Mouse (Mus musculus) granulocyte monocyte progenitor cell, adult 5-6 weeks (primary cell): Measurements from ENCODE around the gene Fancg. TPM values are rescaled to one million over a fixed set of nuclear protein-coding genes. Genes with fewer than 3 reads are reported as not detected.

Source experiments
- ATAC-seq: replicated peaks from 2 replicates; pipeline ENCODE4 v1.8.0; 2016; ENCODE audit warnings: mild to moderate bottlenecking, moderate TSS enrichment, inconsistent platforms; ENCODE audit not compliant: poor library complexity, severe bottlenecking
- total RNA-seq, 2 experiments: library from RNA; stranded (forward) in 1 of 2; stranded (reverse) in 1 of 2; fragments of 200-712, 200-1000 nt in 1 of 2; fragments of >200 nt in 1 of 2; fragmentation: Nextera tagmentation in 1 of 2; gene quantifications; 2 replicates each; pipeline ENCODE4 v1.2.3; 2014 to 2017

The Fancg gene
- total RNA-seq, 2 experiments from 2014 or later: 21.8 to 29.0 TPM

DNA sequence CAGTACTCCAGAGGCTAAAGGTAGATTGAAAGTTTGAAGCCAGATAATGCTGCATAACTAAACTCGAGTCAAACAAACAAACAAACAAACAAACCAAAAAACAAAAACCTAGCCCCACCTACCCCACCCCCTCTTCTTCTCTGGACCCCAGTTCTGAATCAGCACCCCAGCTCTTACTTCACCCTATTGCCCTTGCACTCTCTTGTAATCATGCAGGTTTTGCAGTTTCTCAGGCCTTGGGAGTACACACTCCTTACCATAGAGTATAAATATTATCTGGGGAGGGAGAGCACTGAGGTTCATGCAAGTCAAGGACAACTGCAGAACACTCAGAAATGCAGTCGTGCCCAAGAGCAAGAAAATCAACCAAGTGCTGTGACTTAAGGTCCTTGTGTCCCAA lies 9.0 kb downstream of the Fancg start:
- no peak for ATAC-seq

GRCm38 (mm10) chr4:43000141-43000986 lies 9.9 kb downstream of the Fancg start, which contains the start of gene Vcp:
Vcp (minus strand) TSS chr4:43000507.
- ATAC-seq: peak; percentile 93

GRCm38 (mm10) chr4:42999451-43000140 lies 10.7 kb downstream of the Fancg start:
- ATAC-seq: peak; percentile 53

DNA sequence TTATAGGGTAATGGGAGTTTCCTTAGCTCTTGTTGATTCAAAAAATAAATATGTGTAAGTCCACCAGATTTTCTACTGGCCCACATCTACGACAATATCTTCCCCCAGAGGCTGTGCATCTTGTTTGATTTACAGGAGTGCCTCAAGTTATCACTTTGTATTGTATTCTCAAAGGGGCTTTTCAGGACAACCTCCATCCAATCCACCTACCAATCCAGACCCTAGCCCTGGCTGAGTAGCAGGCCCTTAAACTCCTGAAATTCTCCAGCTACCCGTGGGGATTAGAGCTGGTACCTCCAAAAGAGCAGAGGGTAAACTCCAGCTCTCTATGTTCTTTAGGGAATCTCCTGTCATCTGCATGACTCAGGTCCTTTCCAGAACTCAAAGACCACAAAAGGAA lies 12.3 kb downstream of the Fancg start:
- no peak for ATAC-seq

DNA sequence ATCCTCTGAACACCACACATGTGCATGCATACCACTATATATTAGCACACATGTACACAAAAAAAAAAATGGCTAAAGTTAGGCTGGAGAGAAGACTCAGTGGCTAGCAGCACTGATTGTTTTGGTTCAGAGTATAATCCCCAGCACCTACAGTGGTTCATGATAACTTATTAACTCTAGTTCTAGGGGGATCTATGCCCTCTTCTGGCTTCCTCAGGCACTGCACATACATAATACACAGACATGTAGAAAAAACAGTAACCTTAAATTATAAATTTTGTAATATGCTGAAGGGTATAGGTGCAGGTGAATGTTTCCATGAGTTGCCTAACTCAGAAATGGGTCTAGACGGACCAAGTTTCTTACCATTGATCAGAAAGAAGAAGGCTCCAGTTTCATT lies 22.0 kb downstream of the Fancg start:
- ATAC-seq: peak; percentile 33; the same call in 1 of the 2 replicates

DNA sequence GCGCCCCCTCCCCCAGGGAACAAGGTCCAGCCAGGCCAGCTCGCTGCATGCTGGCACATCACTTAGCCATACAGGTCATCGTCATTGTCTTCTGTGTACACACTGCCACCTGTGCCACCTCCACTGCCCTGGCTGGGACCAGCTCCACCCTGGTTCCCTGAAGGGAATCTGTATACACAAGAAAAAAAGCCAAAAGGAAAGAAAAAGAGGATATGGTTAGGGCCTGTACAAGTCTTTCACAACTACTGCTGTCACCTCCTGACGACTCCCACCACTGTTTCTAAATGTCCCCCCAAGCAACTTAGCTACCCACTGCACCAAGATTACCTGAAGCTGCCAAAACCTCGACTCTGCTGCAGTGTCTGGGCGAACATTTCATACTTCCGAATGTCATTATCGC lies 29.8 kb downstream of the Fancg start:
- ATAC-seq: peak; percentile 77

DNA sequence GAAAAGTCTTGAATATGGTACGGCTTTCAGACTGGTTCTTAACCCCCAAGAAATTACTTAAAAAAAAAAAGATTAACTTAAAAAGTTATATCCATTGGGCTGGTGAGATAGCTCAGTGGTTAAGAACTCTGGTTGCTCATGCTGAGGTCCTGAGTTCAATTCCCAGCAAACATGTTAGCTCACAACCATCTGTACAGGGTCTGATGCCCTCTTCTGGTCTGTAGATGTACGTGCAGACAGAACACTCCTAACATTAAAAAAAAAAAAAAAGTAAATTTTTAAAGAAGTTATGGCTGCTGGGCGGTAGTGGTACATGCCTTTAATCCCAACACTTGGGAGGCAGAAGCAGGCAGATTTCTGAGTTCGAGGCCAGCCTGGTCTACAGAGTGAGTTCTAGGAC lies 32.2 kb downstream of the Fancg start:
- 0 out of 2 replicates have a peak, but pooled peaks have one; percentile 36 for ATAC-seq

- ATAC-seq: no peak
These were observed 36.4 kb downstream of the Fancg start for GRCm38 (mm10) chr4:42973868-42974267.

- no peak for ATAC-seq
These were observed 37.4 kb downstream of the Fancg start for GRCm38 (mm10) chr4:42972952-42973351.

DNA sequence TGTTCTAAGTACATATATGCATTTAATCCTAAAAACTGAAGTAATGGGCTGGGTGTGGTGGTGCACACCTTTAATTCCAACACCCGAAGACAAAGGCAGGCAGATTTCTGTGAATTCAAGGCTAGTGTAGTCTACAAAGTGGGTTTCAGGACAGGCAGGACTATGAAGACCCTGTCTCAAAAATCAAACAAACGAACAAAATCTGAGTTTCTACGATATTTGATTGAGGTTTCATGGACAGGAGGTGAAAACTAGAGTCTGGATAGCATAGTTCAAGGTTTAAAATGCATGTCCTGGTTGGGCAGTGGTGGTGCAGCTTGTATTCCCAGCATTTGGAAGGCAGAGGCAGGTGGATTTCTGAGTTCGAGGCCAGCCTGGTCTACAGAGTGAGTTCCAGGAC lies 41.0 kb downstream of the Fancg start, which contains the start of gene 1700022I11Rik:
Gene 1700022I11Rik, plus strand, starts transcription at position 301 of the 400 bp plus-strand sequence.
- no peak for ATAC-seq

- ATAC-seq: peak; percentile 88
These were observed 45.1 kb downstream of the Fancg start for GRCm38 (mm10) chr4:42965039-42965719.

DNA sequence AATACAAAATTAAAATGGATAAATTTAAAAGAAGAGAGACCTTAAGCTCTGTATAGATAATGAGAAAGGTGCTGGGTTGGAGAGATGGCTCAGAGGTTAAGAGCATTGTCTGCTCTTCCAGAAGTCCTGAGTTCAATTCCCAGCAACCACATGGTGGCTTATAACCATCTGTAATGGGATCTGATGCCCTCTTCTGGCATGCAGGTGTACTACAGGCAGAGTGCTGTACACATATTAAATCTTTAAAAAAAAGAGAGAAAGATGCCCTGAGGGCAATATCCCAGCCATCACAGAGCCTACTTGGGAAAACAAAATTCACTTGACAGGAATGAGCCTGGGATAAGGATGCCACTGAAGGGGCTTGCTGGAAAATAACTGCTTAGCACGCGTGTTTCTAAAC lies 46.8 kb downstream of the Fancg start:
- ATAC-seq: no peak

DNA sequence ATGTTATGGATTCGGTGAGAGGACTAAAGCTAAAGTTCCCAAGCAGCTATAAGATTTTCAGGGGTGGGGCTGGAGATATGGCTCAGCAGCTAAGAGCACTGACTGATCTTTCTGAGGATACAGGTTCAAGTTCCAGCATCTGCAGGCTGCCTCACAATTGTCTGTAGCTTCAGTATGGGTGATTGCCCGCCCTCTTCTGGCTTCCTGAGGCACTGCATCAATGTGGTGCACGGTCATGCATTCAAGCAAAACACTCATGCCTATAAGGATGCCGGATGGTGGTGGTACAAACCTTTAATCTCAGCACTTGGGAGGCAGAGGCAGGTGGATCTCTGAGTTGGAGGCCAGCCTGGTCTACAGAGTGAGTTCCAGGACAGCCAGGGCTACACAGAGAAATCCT lies 48.7 kb downstream of the Fancg start:
- peak; percentile 74 for ATAC-seq

- no peak for ATAC-seq
These were observed 50.9 kb downstream of the Fancg start for GRCm38 (mm10) chr4:42959382-42959781.

DNA sequence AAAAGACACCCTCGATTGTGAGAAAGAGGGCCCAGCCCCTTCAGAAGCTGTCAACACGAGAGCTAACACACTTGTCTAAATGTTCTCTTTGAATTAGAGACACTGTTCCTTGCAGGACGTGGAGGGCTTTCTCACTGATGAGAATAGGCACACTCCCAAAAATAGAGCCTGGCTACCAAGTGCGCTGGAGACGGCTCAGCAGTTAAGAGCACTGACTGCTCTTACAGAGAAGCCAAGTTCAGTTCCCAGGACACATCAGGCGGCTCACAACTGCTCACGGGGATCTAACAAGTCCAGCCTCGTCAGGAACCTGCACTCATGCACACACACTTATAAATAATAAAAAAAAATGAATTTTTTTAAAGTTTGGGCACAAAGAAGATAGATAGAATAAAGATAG lies 51.4 kb downstream of the Fancg start:
- ATAC-seq: no peak

DNA sequence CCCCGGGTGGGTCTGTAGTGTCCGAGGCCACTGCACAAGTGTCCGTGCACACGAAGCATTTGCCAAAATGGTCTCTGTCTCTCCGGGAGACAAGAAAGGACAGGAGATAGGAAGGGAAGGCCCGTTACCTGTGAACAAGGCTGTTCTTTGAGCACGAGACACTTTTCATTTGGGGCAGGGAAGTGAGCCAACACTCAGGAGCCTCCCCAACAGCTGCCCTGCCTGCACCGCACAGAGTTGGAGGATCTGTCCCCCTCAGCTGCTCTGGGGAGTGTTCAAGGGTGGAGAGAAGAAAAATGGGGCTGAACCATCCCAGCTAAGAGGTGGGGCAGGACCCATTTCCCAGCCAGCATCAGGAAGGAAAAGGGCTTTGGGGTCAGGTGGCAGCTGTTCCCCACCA lies 52.3 kb downstream of the Fancg start:
- ATAC-seq: no peak

- ATAC-seq: no peak
These were observed 53.0 kb downstream of the Fancg start for GRCm38 (mm10) chr4:42957306-42957705.

DNA sequence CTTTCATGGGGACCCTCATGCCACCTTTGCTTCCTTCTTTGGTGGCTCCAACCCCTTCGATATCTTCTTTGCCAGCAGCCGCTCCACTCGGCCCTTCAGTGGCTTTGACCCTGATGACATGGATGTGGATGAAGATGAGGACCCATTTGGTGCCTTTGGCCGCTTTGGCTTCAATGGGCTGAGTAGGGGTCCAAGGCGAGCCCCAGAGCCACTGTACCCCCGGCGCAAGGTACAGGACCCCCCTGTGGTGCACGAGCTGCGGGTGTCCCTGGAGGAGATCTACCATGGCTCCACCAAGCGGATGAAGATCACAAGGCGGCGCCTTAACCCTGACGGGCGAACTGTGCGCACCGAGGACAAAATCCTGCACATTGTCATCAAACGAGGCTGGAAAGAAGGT lies 53.7 kb downstream of the Fancg start:
- no peak for ATAC-seq

DNA sequence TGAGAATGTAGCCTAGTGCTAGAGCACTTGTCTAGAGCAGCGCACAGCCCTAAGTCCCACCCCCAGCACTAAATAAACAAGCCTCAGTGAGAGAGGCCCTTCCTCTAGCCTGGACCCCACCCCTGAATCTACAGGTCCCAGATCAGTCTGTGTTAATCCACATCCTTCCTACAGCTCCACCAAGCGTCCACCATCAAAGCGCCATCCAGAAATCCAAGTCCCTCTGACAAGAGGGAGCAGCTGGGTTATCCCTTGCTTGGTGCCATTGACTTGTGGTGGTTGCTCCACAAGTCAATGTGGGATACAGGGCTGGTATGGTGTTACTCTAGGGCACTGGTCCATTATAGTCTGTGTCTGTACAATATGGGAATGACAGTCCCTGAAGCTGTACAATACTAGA lies 55.1 kb downstream of the Fancg start:
- ATAC-seq: no peak

DNA sequence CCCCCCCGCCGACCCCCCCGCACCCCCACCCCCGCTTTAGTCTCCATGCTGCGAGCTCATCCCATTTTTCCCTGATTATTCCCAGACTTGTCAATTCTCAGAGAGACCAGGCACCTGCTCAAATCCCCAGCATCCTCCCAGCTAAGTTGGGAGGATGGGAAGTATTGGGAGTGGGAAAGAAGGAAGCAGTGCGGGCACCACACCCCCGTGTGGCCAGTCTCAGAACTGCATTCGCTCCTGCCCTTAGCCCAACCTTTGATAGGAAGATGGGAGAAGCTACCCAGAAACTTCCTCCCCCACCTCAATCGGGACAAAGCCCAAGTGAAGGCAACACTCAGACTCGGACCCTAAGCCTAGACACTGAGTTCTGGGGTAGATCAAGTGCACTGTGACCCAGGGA lies 56.0 kb downstream of the Fancg start:
- ATAC-seq: no peak
